Mouse (Mus musculus): ENCODE data around the gene Prmt9.

DNA sequence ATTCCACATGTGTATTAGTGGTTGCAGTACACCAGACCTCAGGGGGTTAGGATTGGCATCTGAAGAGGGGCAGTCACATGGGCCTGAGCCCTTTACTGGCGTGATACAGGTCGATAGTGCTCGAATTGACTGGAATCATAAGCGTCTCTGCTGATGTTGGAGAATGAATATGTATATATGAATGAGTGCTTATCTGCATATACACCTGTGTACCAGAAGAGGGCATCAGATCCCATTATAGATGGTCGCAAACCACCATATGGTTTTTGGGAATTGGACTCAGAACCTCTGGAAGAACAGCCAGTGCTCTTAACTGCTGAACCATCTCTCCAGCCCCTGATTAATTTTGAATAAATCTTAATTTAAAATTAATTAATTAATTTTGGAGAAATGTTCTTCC is 25.0 kb downstream of the Prmt9 start:
- TF ChIP-seq POLR2A (IDR thresholded peaks at IDR 0.05; ENCODE audit: borderline replicate concordance, extremely low read depth, insufficient read depth, insufficient read length, poor library complexity, severe bottlenecking) (no peak), CTCF (IDR thresholded peaks at IDR 0.05; ENCODE audit: borderline replicate concordance, extremely low read depth, insufficient read depth, insufficient read length) (no peak)

Measured in brain, embryonic 14.5 days (tissue).